Mouse (Mus musculus): ENCODE results near the gene C1galt1.

C1galt1 gene

GRCm38 (mm10) chr6:7844802-7845679, at the start of gene C1galt1:
Gene C1galt1, plus strand, starts transcription at chr6:7844842.
- DNase-seq (ENCODE audit: low spot score in 2 of 2), result no peak

GRCm38 (mm10) chr6:7799969-7800368, 44.7 kb upstream of the C1galt1 start:
- no peak for DNase-seq (ENCODE audit: low spot score in 2 of 2)

- DNase-seq (ENCODE audit: low spot score in 2 of 2), result no peak
Measured at GRCm38 (mm10) chr6:7803765-7804542, 40.7 kb upstream of the C1galt1 start.

- DNase-seq (ENCODE audit: low spot score in 2 of 2), result no peak
Measured at GRCm38 (mm10) chr6:7814146-7814545, 30.5 kb upstream of the C1galt1 start.

GRCm38 (mm10) chr6:7816233-7816632, 28.4 kb upstream of the C1galt1 start:
- DNase-seq (ENCODE audit: low spot score in 2 of 2), result no peak

- no peak for DNase-seq (ENCODE audit: low spot score in 2 of 2)
Measured at GRCm38 (mm10) chr6:7822688-7823087, 22.0 kb upstream of the C1galt1 start.

- DNase-seq (ENCODE audit: low spot score in 2 of 2), result no peak
Measured at GRCm38 (mm10) chr6:7830793-7831192, 13.8 kb upstream of the C1galt1 start.

GRCm38 (mm10) chr6:7832564-7833175, 12.0 kb upstream of the C1galt1 start:
- no peak for DNase-seq (ENCODE audit: low spot score in 2 of 2)

- DNase-seq (ENCODE audit: low spot score in 2 of 2), result no peak
Measured at GRCm38 (mm10) chr6:7843726-7844411, 773 bp upstream of the C1galt1 start.

- peak; percentile 94 to 98 for DNase-seq (ENCODE audit: low spot score in 2 of 2)
Measured at GRCm38 (mm10) chr6:7844412-7844801, 235 bp upstream of the C1galt1 start.

GRCm38 (mm10) chr6:7845680-7846017, 1.0 kb downstream of the C1galt1 start:
- no peak for DNase-seq (ENCODE audit: low spot score in 2 of 2)

GRCm38 (mm10) chr6:7846726-7847439, 2.2 kb downstream of the C1galt1 start:
- no peak for DNase-seq (ENCODE audit: low spot score in 2 of 2)

GRCm38 (mm10) chr6:7847890-7848508, 3.4 kb downstream of the C1galt1 start:
- DNase-seq (ENCODE audit: low spot score in 2 of 2), result no peak

GRCm38 (mm10) chr6:7848714-7849113, 4.1 kb downstream of the C1galt1 start:
- no peak for DNase-seq (ENCODE audit: low spot score in 2 of 2)

GRCm38 (mm10) chr6:7851036-7851435, 6.4 kb downstream of the C1galt1 start:
- DNase-seq (ENCODE audit: low spot score in 2 of 2), result no peak

GRCm38 (mm10) chr6:7852919-7853318, 8.3 kb downstream of the C1galt1 start:
- no peak for DNase-seq (ENCODE audit: low spot score in 2 of 2)

- DNase-seq (ENCODE audit: low spot score in 2 of 2), result no peak
Measured at GRCm38 (mm10) chr6:7853461-7853860, 8.8 kb downstream of the C1galt1 start.

- DNase-seq (ENCODE audit: low spot score in 2 of 2), result no peak
Measured at GRCm38 (mm10) chr6:7856682-7857290, 12.1 kb downstream of the C1galt1 start.

GRCm38 (mm10) chr6:7857356-7858247, 13.0 kb downstream of the C1galt1 start:
- DNase-seq (ENCODE audit: low spot score in 2 of 2), result no peak

Measured in cerebellum, postnatal 4 days (tissue).